Mouse (Mus musculus): ENCODE measurements around the gene Aatk. TPM values are rescaled to one million over a fixed set of nuclear protein-coding genes. Genes with fewer than 3 reads are reported as not detected.

Aatk gene
- polyA plus RNA-seq, 1 experiment: 71.1 TPM

- TF ChIP-seq CTCF (IDR thresholded peaks at IDR 0.05; ENCODE audit: borderline replicate concordance, extremely low read depth, insufficient read depth, insufficient read length): no peak
- no peak for TF ChIP-seq POLR2A (IDR thresholded peaks at IDR 0.05; ENCODE audit: borderline replicate concordance, extremely low read depth, insufficient read depth, insufficient read length, poor library complexity, severe bottlenecking)
- no peak for DNase-seq (ENCODE audit: low read depth)
These were observed 23.4 kb upstream of the Aatk start for GRCm38 (mm10) chr11:120070286-120070930.

GRCm38 (mm10) chr11:120069261-120069660 is 22.3 kb upstream of the Aatk start:
- TF ChIP-seq POLR2A (IDR thresholded peaks at IDR 0.05; ENCODE audit: borderline replicate concordance, extremely low read depth, insufficient read depth, insufficient read length, poor library complexity, severe bottlenecking) (no peak), CTCF (IDR thresholded peaks at IDR 0.05; ENCODE audit: borderline replicate concordance, extremely low read depth, insufficient read depth, insufficient read length) (no peak)

DNA sequence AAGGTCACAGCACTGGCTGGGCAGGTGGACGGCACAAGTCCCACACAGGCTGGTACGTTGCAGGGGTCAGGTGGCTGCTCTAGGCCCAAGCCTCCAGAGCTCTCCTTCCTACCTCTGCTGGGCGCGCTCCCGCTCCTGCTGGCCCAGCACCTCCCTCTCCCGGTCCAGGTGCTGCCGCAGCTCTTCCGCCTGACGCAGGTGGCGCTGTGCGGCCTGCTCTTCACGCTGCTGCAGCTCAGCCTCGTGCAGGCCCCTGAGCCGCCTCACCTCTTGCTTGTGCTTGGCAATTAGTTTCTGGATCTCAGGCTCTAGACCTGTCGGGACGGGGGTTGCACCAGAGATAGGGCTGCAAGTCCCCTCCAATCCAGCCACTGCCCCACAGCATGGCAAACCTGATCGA is 20.9 kb upstream of the Aatk start:
- peak; percentile 19 for DNase-seq (ENCODE audit: low read depth)
- TF ChIP-seq POLR2A (IDR thresholded peaks at IDR 0.05; ENCODE audit: borderline replicate concordance, extremely low read depth, insufficient read depth, insufficient read length, poor library complexity, severe bottlenecking): no peak
- TF ChIP-seq CTCF (IDR thresholded peaks at IDR 0.05; ENCODE audit: borderline replicate concordance, extremely low read depth, insufficient read depth, insufficient read length): peak; percentile 26; the same call in 1 of the 2 replicates

More at GRCm38 (mm10) chr11:120069261-120069660, 22.3 kb upstream of the Aatk start:
- no peak for DNase-seq (ENCODE audit: low read depth)

DNA sequence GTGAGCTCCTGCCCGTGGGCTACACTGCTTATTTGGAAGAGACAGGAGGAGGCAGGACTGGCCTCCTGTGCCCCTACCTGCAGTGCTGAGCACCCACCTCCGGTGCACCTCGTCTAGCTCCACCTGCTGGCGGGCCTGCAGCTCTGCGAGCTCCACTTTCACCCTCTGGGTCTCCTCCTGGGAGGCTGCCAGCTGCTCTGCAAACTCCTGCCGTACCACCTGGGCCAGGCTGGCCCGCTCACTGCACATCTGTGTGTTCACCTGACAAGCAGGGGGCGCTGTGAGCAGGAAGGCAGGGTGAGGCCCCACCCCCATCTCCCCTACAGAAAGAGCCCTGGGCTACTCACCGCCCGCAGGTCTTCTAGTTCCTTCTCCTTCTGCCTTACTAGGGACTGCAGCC is 18.3 kb upstream of the Aatk start:
- DNase-seq (ENCODE audit: low read depth): peak; percentile 55
- TF ChIP-seq CTCF (IDR thresholded peaks at IDR 0.05; ENCODE audit: borderline replicate concordance, extremely low read depth, insufficient read depth, insufficient read length) (peak; percentile 76), POLR2A (IDR thresholded peaks at IDR 0.05; ENCODE audit: borderline replicate concordance, extremely low read depth, insufficient read depth, insufficient read length, poor library complexity, severe bottlenecking) (no peak)

- no peak for TF ChIP-seq POLR2A (IDR thresholded peaks at IDR 0.05; ENCODE audit: borderline replicate concordance, extremely low read depth, insufficient read depth, insufficient read length, poor library complexity, severe bottlenecking)
- TF ChIP-seq CTCF (IDR thresholded peaks at IDR 0.05; ENCODE audit: borderline replicate concordance, extremely low read depth, insufficient read depth, insufficient read length): no peak
- no peak for DNase-seq (ENCODE audit: low read depth)
These were observed 17.7 kb upstream of the Aatk start for GRCm38 (mm10) chr11:120064668-120065040.

DNA sequence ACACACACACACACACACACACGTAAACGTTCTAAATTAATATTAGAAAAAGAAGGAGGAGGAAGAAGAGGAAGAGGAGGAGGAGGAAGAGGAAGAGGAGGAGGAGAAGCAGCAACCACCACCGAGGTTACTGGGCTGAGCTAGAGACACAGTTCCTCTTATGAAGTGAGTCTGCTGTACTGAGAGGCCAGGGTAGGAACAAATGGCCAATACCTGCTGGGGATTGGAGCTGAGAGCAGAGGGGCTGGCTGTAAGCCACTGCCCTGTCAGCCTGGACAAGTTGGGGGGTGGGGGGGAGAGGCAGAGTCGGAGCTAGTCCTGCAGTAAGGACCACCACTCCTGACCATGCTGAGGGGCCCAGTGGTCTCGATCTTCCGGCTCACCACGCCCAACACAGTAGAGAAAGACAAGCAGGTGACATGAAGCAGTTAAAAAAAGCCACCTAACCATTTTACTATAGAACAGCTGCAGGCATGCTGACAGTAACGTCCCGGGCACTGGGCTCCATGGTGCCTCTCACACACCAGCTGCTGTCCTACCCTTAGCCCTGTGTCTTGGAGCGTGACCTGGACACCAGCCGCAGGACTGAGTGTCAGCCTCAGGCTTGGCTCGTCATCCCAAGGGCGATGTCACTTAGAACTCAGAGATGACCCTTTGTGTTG is 17.2 kb upstream of the Aatk start:
- no peak for DNase-seq (ENCODE audit: low read depth)
- TF ChIP-seq POLR2A (IDR thresholded peaks at IDR 0.05; ENCODE audit: borderline replicate concordance, extremely low read depth, insufficient read depth, insufficient read length, poor library complexity, severe bottlenecking): no peak
- TF ChIP-seq CTCF (IDR thresholded peaks at IDR 0.05; ENCODE audit: borderline replicate concordance, extremely low read depth, insufficient read depth, insufficient read length): no peak

DNA sequence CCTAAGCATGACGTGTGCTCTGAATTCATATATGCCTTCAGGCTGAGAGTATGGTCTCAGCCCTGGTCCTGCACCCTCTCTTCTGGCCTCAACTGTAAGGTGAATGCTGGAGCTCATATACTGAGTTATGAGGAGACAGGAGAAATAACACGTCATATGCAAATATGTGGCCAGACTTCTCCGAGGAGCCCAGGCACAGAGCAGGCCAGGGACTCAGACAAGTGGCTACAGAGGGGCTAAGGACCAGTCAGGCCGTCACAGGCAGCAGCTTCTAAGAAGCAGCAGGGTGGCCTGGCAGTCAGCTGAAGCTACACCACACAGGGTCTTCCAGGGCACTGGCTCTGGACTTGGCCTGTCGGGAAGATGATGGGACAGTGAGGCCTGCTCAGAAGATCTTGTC is 16.4 kb upstream of the Aatk start:
- TF ChIP-seq POLR2A (IDR thresholded peaks at IDR 0.05; ENCODE audit: borderline replicate concordance, extremely low read depth, insufficient read depth, insufficient read length, poor library complexity, severe bottlenecking) (no peak), CTCF (IDR thresholded peaks at IDR 0.05; ENCODE audit: borderline replicate concordance, extremely low read depth, insufficient read depth, insufficient read length) (no peak)
- no peak for DNase-seq (ENCODE audit: low read depth)

DNA sequence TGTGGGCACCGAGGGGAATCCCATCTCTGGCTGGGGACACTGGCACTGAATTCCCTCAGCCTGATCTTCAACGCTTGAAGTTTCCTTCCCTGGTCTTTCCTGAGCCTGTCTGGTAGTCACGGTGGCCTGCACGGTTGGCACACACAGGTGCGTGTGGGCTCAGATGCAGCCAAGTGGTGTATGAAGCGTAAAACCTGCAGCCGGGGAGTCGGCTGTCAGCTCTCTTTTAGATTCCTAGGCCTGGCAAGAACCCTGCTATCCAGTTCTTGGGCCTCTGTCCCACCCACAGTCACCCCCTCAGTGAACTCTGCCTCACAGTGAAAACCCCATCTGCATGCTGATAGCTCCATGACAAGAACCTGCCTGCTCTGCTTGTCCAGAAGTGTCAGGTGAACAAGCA is 13.7 kb upstream of the Aatk start:
- DNase-seq (ENCODE audit: low read depth): no peak
- no peak for TF ChIP-seq CTCF (IDR thresholded peaks at IDR 0.05; ENCODE audit: borderline replicate concordance, extremely low read depth, insufficient read depth, insufficient read length)
- no peak for TF ChIP-seq POLR2A (IDR thresholded peaks at IDR 0.05; ENCODE audit: borderline replicate concordance, extremely low read depth, insufficient read depth, insufficient read length, poor library complexity, severe bottlenecking)

GRCm38 (mm10) chr11:120055953-120056732 is 9.2 kb upstream of the Aatk start:
- DNase-seq (ENCODE audit: low read depth): no peak
- TF ChIP-seq CTCF (IDR thresholded peaks at IDR 0.05; ENCODE audit: borderline replicate concordance, extremely low read depth, insufficient read depth, insufficient read length) (no peak), POLR2A (IDR thresholded peaks at IDR 0.05; ENCODE audit: borderline replicate concordance, extremely low read depth, insufficient read depth, insufficient read length, poor library complexity, severe bottlenecking) (no peak)

DNA sequence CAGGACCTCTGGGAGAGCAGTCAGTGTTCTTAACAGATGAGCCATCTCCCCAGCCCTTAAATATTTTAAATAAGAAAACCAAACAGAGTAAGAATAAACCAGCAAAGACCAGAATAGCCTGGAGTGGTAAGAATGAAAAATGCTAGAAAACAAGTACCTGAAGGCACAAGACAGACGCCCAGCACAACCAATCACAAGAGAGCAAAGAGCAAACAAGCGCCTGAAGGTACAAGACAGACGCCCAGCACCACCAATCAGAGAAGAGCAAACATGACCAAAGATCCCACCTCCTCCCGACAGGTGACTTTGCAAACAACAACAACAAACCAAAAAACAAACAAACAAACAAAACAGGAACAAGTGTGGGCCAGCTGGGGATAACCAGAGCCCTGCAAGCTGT is 6.9 kb upstream of the Aatk start:
- no peak for DNase-seq (ENCODE audit: low read depth)
- TF ChIP-seq CTCF (IDR thresholded peaks at IDR 0.05; ENCODE audit: borderline replicate concordance, extremely low read depth, insufficient read depth, insufficient read length) (no peak), POLR2A (IDR thresholded peaks at IDR 0.05; ENCODE audit: borderline replicate concordance, extremely low read depth, insufficient read depth, insufficient read length, poor library complexity, severe bottlenecking) (no peak)

GRCm38 (mm10) chr11:120052274-120052673 is 5.3 kb upstream of the Aatk start:
- no peak for DNase-seq (ENCODE audit: low read depth)
- TF ChIP-seq POLR2A (IDR thresholded peaks at IDR 0.05; ENCODE audit: borderline replicate concordance, extremely low read depth, insufficient read depth, insufficient read length, poor library complexity, severe bottlenecking) (no peak), CTCF (IDR thresholded peaks at IDR 0.05; ENCODE audit: borderline replicate concordance, extremely low read depth, insufficient read depth, insufficient read length) (no peak)
